Mouse (Mus musculus) heart, embryonic 15.5 days (tissue): Measurements from ENCODE around the gene H2-Oa. TPM values are rescaled to one million over a fixed set of nuclear protein-coding genes. Genes with fewer than 3 reads are reported as not detected.
A peak's percentile ranks its signal among the peaks of the same experiment; 100 is the strongest.

Source experiments
- ATAC-seq: fragments of 200-750 bp; cut with Nextera tagmentation; replicated peaks from 2 replicates; pipeline ENCODE4 v1.8.0; 2017; ENCODE audit warnings: low read depth, moderate TSS enrichment; ENCODE audit not compliant: insufficient number of reproducible peaks, insufficient read depth, low FRiP score
- H3K27ac ChIP-seq: fragments of 300-500 bp; sonication (generic); 2 replicates; pipeline ENCODE4 v1.5.1; 2015; ENCODE audit warnings: mild to moderate bottlenecking, inconsistent platforms
- H3K27me3 ChIP-seq: fragments of 300-500 bp; sonication (generic); 2 replicates; pipeline ENCODE4 v1.6.1; 2015; ENCODE audit warnings: inconsistent platforms
- H3K36me3 ChIP-seq: fragments of 300-500 bp; sonication (generic); 2 replicates; pipeline ENCODE4 v1.6.1; 2015; ENCODE audit warnings: mild to moderate bottlenecking, inconsistent platforms
- H3K4me1 ChIP-seq: fragments of 300-500 bp; sonication (generic); replicated peaks from 2 replicates; pipeline ENCODE4 v1.6.1; 2015; ENCODE audit warnings: inconsistent platforms
- H3K4me2 ChIP-seq: fragments of 300-500 bp; sonication (generic); 2 replicates; pipeline ENCODE4 v1.6.1; 2015; ENCODE audit warnings: inconsistent platforms, mild to moderate bottlenecking, moderate library complexity
- H3K4me3 ChIP-seq: fragments of 300-500 bp; sonication (generic); 2 replicates; pipeline ENCODE4 v1.5.1; 2015; ENCODE audit warnings: mild to moderate bottlenecking, inconsistent platforms
- H3K9ac ChIP-seq: fragments of 300-500 bp; sonication (generic); 2 replicates; pipeline ENCODE4 v1.6.1; 2015; ENCODE audit warnings: mild to moderate bottlenecking, inconsistent platforms
- H3K9me3 ChIP-seq: fragments of 300-500 bp; sonication (generic); replicated peaks from 2 replicates; pipeline ENCODE4 v1.6.1; 2016; ENCODE audit warnings: inconsistent platforms
- WGBS: fragments of 180-500 bp; shearing (Covaris S2); methylation state at CpG from one replicate; pipeline ENCODE4 v1.1.7; 2015; ENCODE audit warnings: mixed read lengths; 5-methylcytosine and 5-hydroxymethylcytosine counted together
- polyA plus RNA-seq: library from polyadenylated mRNA; unstranded; fragments of >200 nt; fragmentation: Nextera tagmentation; extraction: Ambion mirVana; gene quantifications from 2 replicates; pipeline ENCODE4 v1.2.1, GENCODE M21; 2015

The H2-Oa gene
- 0.29 and 0.94 TPM in 2 replicates for polyA plus RNA-seq

GRCm38 (mm10) chr17:34092197-34092875 is at the start of gene H2-Oa:
Gene H2-Oa, plus strand, starts transcription at chr17:34092340.
- H3K27ac ChIP-seq: no peak within 1 kb of the TSS
- no peak within 1 kb of the TSS for H3K4me3 ChIP-seq
- no peak for ATAC-seq
- peaks cover 6% of the 10 kb centered on the region; the same call in 1 of the 2 replicates for H3K4me1 ChIP-seq
- no peaks in the 10 kb centered on the region for H3K9me3 ChIP-seq
- H3K4me2 ChIP-seq: no peak within 1 kb of the TSS
- 35% methylated on average over 11 of the region's 11 CpGs for whole genome bisulfite sequencing
- no peaks in the 10 kb centered on the region; the same call in 1 of the 2 replicates for H3K27me3 ChIP-seq
- no peak within 1 kb of the TSS for H3K9ac ChIP-seq
- no peaks in the 10 kb centered on the region for H3K36me3 ChIP-seq

- H3K36me3 ChIP-seq: no peaks in the 10 kb centered on the region
- no peak overlapping the region for H3K4me3 ChIP-seq
- no peak overlapping the region for H3K9ac ChIP-seq
- peaks cover 6% of the 10 kb centered on the region; the same call in 1 of the 2 replicates for H3K4me1 ChIP-seq
- peaks cover 21% of the 10 kb centered on the region for H3K27me3 ChIP-seq
- H3K4me2 ChIP-seq: no peak overlapping the region
- 0 out of 2 replicates have a peak, but pooled peaks cover 4% of the 10 kb centered on the region for H3K9me3 ChIP-seq
- no peak for ATAC-seq
- no peak overlapping the region for H3K27ac ChIP-seq
- 73% methylated on average over 14 of the region's 14 CpGs for WGBS
Observed at GRCm38 (mm10) chr17:34045941-34046340, 46.2 kb upstream of the H2-Oa start.

GRCm38 (mm10) chr17:34047404-34048050 is 44.6 kb upstream of the H2-Oa start:
- Histone ChIP-seq H3K4me1 (no peaks in the 10 kb centered on the region), H3K9ac (no peak overlapping the region), H3K4me2 (no peak overlapping the region), H3K36me3 (no peaks in the 10 kb centered on the region), H3K27ac (no peak overlapping the region), H3K9me3 (0 out of 2 replicates have a peak, but pooled peaks cover 4% of the 10 kb centered on the region), H3K4me3 (no peak overlapping the region), H3K27me3 (peaks cover 5% of the 10 kb centered on the region)
- no peak for ATAC-seq
- WGBS: 88% methylated on average over 5 of the region's 5 CpGs

GRCm38 (mm10) chr17:34057224-34057623 is 34.9 kb upstream of the H2-Oa start:
- Histone ChIP-seq H3K4me2 (no peak overlapping the region), H3K9me3 (no peaks in the 10 kb centered on the region), H3K27ac (no peak overlapping the region), H3K27me3 (no peaks in the 10 kb centered on the region), H3K4me3 (no peak overlapping the region), H3K4me1 (no peaks in the 10 kb centered on the region), H3K36me3 (no peaks in the 10 kb centered on the region), H3K9ac (no peak overlapping the region)
- ATAC-seq: no peak
- WGBS: 56% methylated on average over 7 of the region's 7 CpGs

GRCm38 (mm10) chr17:34068864-34069263 is 23.3 kb upstream of the H2-Oa start:
- Histone ChIP-seq H3K9ac (no peak overlapping the region), H3K27me3 (peaks cover 7% of the 10 kb centered on the region), H3K27ac (no peak overlapping the region), H3K4me3 (no peak overlapping the region), H3K4me2 (no peak overlapping the region), H3K9me3 (no peaks in the 10 kb centered on the region), H3K4me1 (no peaks in the 10 kb centered on the region), H3K36me3 (no peaks in the 10 kb centered on the region)
- 54% methylated on average over 3 of the region's 3 CpGs for WGBS
- ATAC-seq: no peak

- Histone ChIP-seq H3K36me3 (no peaks in the 10 kb centered on the region), H3K27me3 (peaks cover 29% of the 10 kb centered on the region), H3K4me2 (no peak overlapping the region), H3K4me1 (no peaks in the 10 kb centered on the region), H3K9ac (no peak overlapping the region), H3K9me3 (no peaks in the 10 kb centered on the region), H3K4me3 (no peak overlapping the region), H3K27ac (no peak overlapping the region)
- WGBS: 64% methylated on average over 5 of the region's 5 CpGs
- ATAC-seq: no peak
Observed at GRCm38 (mm10) chr17:34072091-34072490, 20.0 kb upstream of the H2-Oa start.

- no peak overlapping the region for H3K27ac ChIP-seq
- H3K4me1 ChIP-seq: no peaks in the 10 kb centered on the region
- no peak overlapping the region for H3K4me2 ChIP-seq
- H3K9me3 ChIP-seq: no peaks in the 10 kb centered on the region
- 39% methylated on average over 7 of the region's 7 CpGs for WGBS
- H3K27me3 ChIP-seq: peaks cover 38% of the 10 kb centered on the region
- H3K4me3 ChIP-seq: no peak overlapping the region
- ATAC-seq: no peak
- no peak overlapping the region for H3K9ac ChIP-seq
- no peaks in the 10 kb centered on the region for H3K36me3 ChIP-seq
Observed at GRCm38 (mm10) chr17:34075271-34075670, 16.9 kb upstream of the H2-Oa start.

- Histone ChIP-seq H3K4me3 (no peak overlapping the region), H3K4me1 (no peaks in the 10 kb centered on the region), H3K4me2 (no peak overlapping the region), H3K27ac (no peak overlapping the region), H3K27me3 (peaks cover 38% of the 10 kb centered on the region), H3K9me3 (no peaks in the 10 kb centered on the region), H3K36me3 (no peaks in the 10 kb centered on the region), H3K9ac (no peak overlapping the region)
- WGBS: under 1% methylated on average over 9 of the region's 9 CpGs
- no peak for ATAC-seq
Observed at GRCm38 (mm10) chr17:34077549-34077948, 14.6 kb upstream of the H2-Oa start.

- no peak overlapping the region for H3K27ac ChIP-seq
- no peak overlapping the region for H3K4me2 ChIP-seq
- no peak for ATAC-seq
- H3K4me3 ChIP-seq: no peak overlapping the region
- WGBS: 56% methylated on average over 4 of the region's 4 CpGs
- no peaks in the 10 kb centered on the region for H3K4me1 ChIP-seq
- H3K9ac ChIP-seq: no peak overlapping the region
- no peaks in the 10 kb centered on the region for H3K36me3 ChIP-seq
- H3K9me3 ChIP-seq: no peaks in the 10 kb centered on the region
- H3K27me3 ChIP-seq: peaks cover 43% of the 10 kb centered on the region
Observed at GRCm38 (mm10) chr17:34078148-34078547, 14.0 kb upstream of the H2-Oa start.

- no peaks in the 10 kb centered on the region for H3K36me3 ChIP-seq
- ATAC-seq: no peak
Observed at GRCm38 (mm10) chr17:34079002-34079401, 13.1 kb upstream of the H2-Oa start.

GRCm38 (mm10) chr17:34079621-34080020 is 12.5 kb upstream of the H2-Oa start:
- Histone ChIP-seq H3K9ac (no peak overlapping the region), H3K27me3 (peaks cover 44% of the 10 kb centered on the region), H3K4me1 (no peaks in the 10 kb centered on the region), H3K27ac (no peak overlapping the region), H3K4me2 (no peak overlapping the region), H3K4me3 (no peak overlapping the region), H3K36me3 (no peaks in the 10 kb centered on the region), H3K9me3 (no peaks in the 10 kb centered on the region)
- WGBS: 20% methylated on average over 5 of the region's 5 CpGs
- ATAC-seq: peak; percentile 39; the same call in 1 of the 2 replicates

More at GRCm38 (mm10) chr17:34079002-34079401, 13.1 kb upstream of the H2-Oa start:
- H3K27ac ChIP-seq: no peak overlapping the region
- H3K9me3 ChIP-seq: no peaks in the 10 kb centered on the region
- H3K4me3 ChIP-seq: no peak overlapping the region
- H3K4me1 ChIP-seq: no peaks in the 10 kb centered on the region
- peaks cover 44% of the 10 kb centered on the region for H3K27me3 ChIP-seq
- H3K4me2 ChIP-seq: no peak overlapping the region
- no peak overlapping the region for H3K9ac ChIP-seq
- WGBS: 87% methylated on average over 11 of the region's 11 CpGs
